Mouse (Mus musculus): Measurements from ENCODE around the gene Lpo. TPM values are rescaled to one million over a fixed set of nuclear protein-coding genes. Genes with fewer than 3 reads are reported as not detected.
A peak's percentile ranks its signal among the peaks of the same experiment; 100 is the strongest.

The Lpo gene
- total RNA-seq, 2 experiments from 2014 or later, result 0.29 to 0.39 TPM

DNA sequence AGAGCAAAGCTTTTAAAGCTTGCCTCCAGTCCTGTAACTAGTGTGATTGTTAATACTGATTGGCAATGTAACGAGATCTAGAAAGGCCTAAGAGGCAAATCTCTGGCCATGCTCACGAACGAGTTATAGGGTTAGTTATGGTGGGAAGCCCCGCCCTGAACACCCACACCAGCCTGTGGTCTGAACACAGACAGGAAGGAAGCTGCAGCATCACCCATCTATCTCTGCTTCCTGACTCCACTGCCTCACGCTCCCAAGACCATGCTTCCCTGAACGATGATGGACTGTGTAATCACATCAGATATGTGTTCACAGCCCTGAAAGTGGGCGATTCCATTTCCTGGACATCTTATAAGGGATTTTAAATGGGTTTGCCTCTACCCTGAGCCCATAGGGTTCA, 19.9 kb downstream of the Lpo start:
- DNase-seq (ENCODE audit: low spot score in 2 of 2), result no peak
- intact Hi-C loops (cut with DNase I), result no loop called here

DNA sequence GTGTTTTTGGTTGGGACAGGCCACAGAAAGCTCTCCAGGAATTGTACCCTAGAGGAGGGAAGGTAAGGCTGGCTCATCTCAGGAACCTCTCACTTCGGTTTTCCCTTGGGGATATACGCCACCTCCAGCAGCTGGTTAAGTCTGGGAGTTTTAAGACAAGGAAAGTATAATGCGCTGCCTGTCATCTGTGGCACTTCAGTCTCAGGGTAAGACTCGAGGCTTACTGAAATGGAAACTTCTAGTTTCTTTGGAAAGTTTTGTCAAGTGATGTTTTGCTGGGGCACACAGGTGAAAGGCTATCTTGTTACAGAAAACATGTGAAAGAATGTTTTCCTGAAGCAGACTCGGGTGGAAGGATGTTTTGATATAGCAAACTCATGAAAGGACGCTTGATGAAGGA, 20.7 kb downstream of the Lpo start:
- intact Hi-C loops (cut with DNase I), result no loop called here
- DNase-seq (ENCODE audit: low spot score in 2 of 2), result no peak

DNA sequence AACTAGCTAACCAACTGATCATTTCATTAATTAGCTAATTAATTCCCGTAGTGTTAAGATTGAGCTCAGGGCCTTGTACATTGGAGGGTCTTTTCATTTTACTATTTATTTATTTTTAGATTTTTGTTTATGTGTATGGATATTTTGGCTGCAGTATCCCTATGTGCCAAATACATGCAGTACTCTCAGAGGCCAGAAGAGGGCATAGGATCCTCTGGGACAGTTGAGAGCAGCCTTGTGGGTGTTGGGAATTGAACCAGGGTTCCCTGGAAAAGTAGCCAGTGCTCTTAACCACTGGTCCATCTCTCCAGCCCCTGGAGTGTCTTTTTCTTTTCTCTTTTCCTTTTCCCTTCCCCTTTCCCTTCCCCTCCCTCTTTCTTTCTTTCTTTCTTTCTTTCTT, 22.6 kb downstream of the Lpo start:
- DNase-seq (ENCODE audit: low spot score in 2 of 2), result no peak
- intact Hi-C loops (cut with DNase I), result no loop called here

DNA sequence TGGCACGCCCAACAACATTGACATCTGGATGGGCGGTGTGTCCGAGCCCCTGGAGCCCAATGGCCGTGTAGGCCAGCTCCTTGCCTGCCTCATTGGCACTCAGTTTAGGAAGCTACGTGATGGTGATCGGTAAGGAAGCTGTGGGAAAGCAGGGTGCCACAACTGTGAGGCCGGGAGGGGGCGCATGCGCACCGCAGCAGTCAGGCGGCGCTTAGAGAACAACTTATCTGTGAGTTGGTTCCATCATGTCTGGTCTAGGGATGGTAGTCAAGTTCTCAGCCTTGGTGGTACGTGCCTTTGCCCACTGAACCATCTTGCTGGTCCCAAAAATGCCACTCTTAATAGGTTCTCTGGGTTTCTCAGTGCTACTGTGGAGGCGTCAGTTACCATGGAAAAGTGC, 25.5 kb downstream of the Lpo start:
- intact Hi-C loops (cut with DNase I), result loop anchor here (5.0 kb wide), 1 partner anchor 155 kb away; no protein-coding TSS in a partner anchor
- no peak for DNase-seq (ENCODE audit: low spot score in 2 of 2)

DNA sequence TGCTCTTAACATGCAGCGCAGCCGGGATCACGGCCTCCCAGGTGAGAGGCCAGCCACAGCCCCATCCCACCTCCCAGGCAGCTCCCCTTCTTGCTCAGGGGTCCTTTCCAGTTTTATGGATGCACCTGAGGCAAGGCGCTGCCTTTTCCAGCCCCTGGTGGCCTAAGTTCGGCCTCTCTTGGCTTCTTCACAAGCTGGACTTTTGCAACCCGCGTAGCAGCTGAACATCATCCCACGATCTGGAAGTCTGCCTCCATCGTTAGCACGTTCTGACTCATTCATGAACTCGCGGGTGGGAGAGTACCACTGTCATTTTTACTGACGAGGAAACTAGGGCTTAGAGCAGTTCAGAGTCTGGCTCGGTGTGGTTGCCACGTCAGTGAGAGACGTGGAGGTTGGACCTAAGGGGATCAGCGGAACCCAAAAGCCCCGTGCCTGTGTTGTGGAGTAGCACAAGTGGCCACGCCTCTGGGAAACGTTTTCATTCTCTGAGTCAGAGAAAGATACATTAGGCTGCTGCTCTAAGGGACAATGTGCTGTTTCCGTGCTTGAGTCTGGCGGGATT, 26.3 kb downstream of the Lpo start:
- intact Hi-C loops (cut with DNase I), result loop anchor here (5.0 kb wide), 1 partner anchor 156 kb away; no protein-coding TSS in a partner anchor

DNA sequence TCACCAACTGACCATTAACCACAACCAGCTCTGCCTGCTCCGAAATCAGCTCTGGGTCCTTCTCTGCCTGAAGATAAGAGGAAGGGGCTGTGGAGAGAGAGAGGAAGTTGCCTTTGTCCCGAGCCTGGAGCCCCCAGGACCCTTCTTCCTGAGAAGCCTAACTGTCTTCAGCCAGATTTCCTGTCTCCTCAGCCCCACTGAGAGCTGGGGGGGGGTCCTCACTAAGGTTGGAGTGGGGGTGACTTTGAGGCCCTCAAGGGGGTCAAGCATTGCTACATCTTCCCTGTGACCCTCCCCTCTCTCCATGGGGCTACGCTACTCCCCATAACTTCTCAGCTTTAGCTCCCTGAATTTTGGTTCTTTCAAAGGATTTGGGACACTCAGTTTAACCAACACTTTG, 34.6 kb downstream of the Lpo start, which contains the start of gene Mpo:
Mpo (plus strand) TSS at position 122 of the 400 bp plus-strand sequence.
- no peak for DNase-seq (ENCODE audit: low spot score in 2 of 2)
- intact Hi-C loops (cut with DNase I), result no loop called here

More for the DNA sequence above, 26.3 kb downstream of the Lpo start:
- DNase-seq (ENCODE audit: low spot score in 2 of 2), result peak; percentile 55 to 59

DNA sequence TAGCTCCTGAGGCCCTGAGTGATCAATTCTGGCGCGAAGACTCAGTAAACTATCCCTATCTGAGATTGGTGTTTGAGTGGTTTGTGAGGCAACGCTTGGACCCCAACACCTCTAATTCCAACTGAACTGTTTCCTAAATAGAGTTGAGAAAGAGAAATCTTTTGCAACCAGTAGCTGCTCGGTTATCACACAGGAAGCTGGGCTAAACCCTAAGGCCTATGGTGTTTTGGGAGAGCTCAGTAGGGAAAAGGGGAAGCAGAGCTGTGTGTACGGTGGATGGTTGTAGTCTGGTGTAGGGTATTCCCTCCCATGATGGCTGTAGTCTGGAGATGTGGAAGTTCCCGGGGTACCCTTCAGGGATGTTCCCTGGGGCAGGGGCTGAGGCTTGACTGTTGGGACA, 38.0 kb downstream of the Lpo start:
- no peak for DNase-seq (ENCODE audit: low spot score in 2 of 2)
- intact Hi-C loops (cut with DNase I), result no loop called here

DNA sequence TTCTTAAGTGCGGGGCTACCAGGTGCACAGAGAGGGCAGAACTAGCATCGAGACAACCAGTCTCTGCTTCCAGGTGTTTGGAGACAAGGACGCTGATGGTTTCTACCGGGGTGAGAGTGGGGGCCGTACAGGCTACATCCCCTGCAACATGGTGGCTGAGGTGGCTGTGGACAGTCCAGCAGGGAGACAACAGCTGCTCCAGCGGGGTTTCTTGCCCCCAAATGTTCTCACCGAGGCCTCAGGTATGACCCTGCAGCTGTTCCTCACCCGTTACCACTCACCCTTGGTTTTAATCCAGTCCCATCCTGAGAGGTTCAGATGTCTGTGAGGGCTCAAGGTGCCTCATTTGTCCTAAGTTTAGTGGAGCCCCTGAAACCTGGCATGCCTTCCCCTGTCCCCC, 48.0 kb downstream of the Lpo start:
- DNase-seq (ENCODE audit: low spot score in 2 of 2), result no peak
- intact Hi-C loops (cut with DNase I), result no loop called here

DNA sequence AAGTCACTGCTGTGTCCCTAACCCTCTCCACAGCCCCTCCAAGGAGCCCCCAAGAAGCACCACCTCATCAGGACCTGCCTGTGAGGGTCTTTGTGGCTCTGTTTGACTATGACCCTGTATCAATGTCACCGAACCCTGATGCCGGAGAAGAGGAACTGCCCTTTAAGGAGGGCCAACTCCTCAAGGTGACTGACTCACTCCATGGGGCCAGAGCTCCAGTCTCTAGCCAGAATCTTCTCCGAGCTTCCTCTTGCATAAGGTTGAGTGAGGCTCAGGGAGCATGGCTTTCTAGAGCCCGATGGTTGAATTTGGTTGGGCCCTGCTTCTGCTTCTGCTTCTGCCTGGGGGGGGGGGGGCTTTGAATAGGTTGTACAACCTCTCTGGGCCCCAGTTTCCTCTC, 48.7 kb downstream of the Lpo start:
- DNase-seq (ENCODE audit: low spot score in 2 of 2), result no peak
- intact Hi-C loops (cut with DNase I), result loop anchor here (5.0 kb wide), 1 partner anchor 177 kb away; no protein-coding TSS in a partner anchor

DNA sequence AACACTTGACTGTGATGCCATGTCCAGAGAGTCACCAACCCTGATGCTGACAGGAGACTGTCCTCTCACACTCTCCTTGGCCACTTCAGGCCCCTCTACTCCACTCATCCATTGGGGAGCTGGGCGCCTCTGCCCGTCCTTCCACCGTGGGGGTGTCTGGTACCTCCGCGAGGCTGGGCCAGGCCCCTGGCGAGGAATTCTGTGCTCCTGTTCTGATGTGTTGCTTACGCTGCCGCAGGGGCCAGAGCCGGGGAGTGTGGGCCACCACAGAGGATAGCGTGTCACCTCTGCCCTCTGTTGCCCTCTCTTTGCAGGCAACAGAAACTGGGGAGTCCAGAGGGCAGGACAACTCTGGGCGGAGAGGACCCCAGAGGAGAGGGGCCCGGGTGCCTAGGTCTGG, 49.2 kb downstream of the Lpo start:
- intact Hi-C loops (cut with DNase I), result loop anchor here (5.0 kb wide), 1 partner anchor 177 kb away; no protein-coding TSS in a partner anchor
- no peak for DNase-seq (ENCODE audit: low spot score in 2 of 2)

DNA sequence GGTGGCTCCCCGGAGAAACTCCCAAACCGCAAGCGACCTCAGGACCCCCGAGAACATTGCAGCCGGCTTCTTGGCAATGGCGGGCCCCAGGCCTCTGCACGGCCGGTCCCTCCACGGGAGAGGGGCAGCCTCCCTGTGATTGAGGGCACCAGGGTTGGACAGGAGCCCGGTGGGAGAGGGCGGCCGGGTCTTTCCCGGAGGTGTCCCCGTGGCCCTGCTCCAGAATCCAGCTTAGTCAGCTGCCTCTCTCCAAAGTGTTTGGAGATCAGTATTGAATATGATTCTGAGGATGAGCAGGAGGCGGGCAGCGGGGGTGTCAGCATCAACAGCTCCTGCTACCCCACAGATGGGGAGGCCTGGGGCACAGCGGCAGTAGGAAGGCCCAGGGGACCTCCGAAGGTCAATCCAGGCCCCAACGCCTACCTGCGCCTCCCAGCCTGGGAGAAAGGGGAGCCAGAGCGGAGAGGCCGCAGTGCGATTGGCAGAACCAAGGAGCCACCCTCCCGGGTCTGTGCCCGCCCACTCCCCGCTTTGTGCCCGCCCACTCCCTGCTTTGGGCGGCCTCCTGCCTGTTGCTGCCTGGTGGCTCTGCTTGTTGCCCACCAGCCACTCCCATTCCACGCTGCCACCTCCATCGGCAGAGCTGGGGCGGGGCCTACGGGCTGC, 49.9 kb downstream of the Lpo start:
- intact Hi-C loops (cut with DNase I), result loop anchor here (5.0 kb wide), 1 partner anchor 176 kb away; no protein-coding TSS in a partner anchor

DNA sequence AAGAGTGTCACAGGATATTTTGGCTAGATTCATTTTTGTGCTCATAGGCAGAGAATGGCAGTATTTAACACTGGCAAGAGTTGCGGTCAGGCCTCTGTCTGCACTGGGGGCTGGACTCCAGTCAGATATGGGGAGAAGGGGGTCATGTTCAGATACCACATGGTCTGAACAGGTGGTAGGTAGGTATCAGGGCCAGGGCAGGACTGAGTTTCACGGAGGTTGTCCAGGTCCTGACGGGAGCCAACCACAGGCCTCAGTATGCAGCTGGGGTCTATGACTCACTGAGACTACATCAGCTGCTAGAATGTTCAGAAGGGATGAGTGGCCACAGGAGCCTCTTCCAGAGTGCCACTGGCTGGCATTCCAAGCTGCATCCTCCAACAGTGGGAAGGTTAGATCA, 55.7 kb downstream of the Lpo start:
- no peak for DNase-seq (ENCODE audit: low spot score in 2 of 2)
- intact Hi-C loops (cut with DNase I), result no loop called here

More for the DNA sequence above, 49.9 kb downstream of the Lpo start:
- DNase-seq (ENCODE audit: low spot score in 2 of 2), result peak; percentile 47 to 61

DNA sequence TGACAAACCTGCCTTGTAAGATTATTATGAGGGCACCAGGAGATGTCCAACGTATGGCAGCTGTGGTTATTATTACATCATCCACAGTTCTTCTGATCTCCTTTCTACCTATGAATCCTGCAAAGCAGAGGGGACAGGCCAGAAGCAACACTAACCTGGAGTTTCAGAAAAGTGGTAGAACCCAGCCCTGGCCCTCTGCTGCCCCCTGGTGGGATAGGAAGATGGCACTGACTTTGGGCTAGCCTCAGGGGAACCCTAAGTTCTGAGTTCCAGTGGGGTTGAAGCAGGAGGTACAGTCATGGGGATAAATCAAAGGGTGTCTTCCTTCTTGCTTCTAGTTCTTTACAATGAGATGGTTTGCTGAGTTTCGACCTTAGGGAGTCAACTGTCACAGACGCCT, 57.1 kb downstream of the Lpo start:
- intact Hi-C loops (cut with DNase I), result no loop called here

DNA sequence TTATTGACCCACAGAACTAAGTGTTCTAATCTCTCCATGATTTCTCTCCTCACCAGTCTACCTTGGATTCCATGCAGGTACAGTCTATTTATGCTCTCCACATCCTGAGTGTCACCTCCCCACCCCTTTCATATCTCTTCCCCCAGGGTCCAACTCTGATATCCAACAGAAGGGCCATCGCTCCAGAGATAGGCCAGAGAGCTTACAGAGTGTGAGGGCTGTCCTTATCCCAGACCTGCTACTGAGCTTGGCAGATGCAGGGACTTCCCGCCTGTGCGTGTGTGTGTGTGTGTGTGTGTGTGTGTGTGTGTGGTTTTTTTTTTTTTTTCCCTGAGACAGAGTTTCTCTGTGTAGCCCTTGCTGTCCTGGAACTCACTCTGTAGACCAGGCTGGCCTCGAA, 59.3 kb downstream of the Lpo start:
- intact Hi-C loops (cut with DNase I), result no loop called here

More for the DNA sequence above, 57.1 kb downstream of the Lpo start:
- peak; percentile 46 to 61 for DNase-seq (ENCODE audit: low spot score in 2 of 2)

DNA sequence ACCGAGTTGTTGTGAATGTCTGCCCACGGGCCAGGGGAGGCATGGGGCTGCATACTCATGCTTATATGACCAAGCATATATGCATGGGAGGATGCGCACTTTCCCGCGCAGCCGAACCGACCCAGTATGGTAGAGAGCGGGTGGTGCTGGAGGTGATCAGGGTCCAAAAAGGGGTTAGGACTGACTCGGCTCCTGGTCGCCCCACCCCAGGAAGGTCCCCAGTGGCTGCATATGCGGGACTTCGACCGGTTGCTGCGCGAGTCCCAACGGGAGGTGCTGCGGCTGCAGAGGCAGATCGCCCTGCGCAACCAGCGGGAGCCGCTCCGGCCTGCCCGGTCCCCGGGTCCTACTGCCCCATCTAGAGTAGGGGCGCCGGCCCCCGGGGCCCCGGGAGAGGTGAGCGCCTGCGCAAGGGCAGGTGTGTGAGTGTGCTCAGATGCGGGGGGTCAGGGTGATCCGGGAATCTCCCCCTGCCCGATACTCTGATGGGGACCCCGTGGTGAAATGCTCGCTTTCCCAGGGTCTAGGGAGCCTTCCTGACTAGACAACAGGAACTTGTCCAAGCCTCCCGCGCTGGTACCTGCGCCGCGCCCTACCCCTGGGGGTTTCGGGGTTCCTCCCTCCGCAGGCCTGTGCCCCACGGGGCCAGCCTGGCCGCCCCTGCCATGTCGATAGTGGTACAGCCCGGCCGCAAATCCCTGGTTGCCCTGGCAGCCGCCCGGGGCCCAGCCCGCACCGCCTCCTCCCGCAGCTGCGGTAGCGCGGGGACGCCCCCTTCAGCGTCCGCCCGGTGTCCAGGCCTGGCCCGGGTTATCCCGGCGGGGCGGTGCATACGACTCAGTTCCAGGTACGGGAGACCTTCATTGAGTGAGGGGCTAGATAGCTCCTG, 63.9 kb downstream of the Lpo start:
- DNase-seq (ENCODE audit: low spot score in 2 of 2), result peak; percentile 66 to 68
- intact Hi-C loops (cut with DNase I), result loop anchor here (2.0 to 5.0 kb wide), 3 partner anchors 27 to 157 kb away; partner anchors contain the start of genes Olfr464, Rnf43 and Supt4a

More for the DNA sequence above, 59.3 kb downstream of the Lpo start:
- no peak for DNase-seq (ENCODE audit: low spot score in 2 of 2)

DNA sequence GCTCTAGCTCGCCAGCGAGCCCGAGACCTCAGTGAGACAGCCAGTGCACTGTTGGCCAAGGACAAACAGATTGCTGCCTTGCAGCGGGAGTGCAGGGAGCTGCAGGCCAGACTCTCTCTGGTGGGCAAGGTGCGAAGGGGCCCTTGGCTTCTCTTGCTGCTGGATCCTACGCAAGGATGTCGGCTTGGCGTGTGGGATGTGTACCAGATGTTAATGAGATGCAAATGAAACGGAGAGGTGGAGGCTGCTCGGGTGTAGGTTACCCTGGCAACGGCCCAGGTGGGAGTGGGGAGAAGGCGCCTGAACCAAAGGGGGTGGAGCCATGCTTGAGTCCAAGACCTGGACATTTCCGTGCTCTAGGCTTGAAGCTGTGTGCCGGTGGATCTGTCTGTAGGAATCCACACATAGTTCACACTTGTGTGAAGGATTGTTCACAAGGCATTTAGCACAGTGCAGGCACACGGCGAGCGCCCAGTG, 64.5 kb downstream of the Lpo start:
- DNase-seq (ENCODE audit: low spot score in 2 of 2), result peak; percentile 81 to 89
- intact Hi-C loops (cut with DNase I), result loop anchor here (2.0 to 5.0 kb wide), 2 partner anchors 101 to 157 kb away; partner anchors contain the start of genes Olfr464 and Rnf43

DNA sequence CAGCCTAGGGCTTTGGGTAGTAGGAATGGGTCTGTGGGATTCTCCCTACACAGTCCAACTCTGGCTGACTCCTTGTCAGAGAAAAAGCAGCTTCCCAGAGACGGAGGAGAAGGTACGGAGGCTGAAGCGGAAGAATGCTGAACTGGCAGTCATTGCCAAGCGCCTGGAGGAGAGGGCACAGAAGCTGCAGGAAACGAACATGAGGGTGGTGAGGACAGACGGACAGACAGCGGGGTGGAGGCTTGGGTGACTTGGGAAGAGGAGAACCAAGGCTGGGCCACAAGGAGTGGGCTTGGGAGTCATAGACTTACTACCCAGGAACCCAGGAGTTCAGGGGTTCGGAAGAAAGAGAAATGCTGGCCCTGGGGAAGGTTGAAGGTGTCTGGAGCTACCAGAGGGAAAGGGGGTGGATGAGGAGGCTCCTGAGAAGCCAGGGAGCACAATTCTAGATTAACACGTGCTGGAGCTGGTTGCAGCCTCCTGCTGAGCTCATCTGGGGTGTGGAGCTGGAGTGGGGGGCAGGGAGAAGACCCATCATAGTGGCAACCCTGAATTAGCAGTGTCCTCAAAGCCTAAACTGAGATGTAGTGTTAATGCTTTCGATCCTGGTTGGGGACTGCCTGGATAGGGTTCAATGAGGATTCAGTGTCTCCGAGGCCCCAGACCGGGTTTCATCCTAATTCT, 65.2 kb downstream of the Lpo start:
- intact Hi-C loops (cut with DNase I), result loop anchor here (2.0 to 5.0 kb wide), 2 partner anchors 101 to 158 kb away; partner anchors contain the start of genes Olfr464 and Rnf43
- DNase-seq (ENCODE audit: low spot score in 2 of 2), result peak; percentile 37 to 41

DNA sequence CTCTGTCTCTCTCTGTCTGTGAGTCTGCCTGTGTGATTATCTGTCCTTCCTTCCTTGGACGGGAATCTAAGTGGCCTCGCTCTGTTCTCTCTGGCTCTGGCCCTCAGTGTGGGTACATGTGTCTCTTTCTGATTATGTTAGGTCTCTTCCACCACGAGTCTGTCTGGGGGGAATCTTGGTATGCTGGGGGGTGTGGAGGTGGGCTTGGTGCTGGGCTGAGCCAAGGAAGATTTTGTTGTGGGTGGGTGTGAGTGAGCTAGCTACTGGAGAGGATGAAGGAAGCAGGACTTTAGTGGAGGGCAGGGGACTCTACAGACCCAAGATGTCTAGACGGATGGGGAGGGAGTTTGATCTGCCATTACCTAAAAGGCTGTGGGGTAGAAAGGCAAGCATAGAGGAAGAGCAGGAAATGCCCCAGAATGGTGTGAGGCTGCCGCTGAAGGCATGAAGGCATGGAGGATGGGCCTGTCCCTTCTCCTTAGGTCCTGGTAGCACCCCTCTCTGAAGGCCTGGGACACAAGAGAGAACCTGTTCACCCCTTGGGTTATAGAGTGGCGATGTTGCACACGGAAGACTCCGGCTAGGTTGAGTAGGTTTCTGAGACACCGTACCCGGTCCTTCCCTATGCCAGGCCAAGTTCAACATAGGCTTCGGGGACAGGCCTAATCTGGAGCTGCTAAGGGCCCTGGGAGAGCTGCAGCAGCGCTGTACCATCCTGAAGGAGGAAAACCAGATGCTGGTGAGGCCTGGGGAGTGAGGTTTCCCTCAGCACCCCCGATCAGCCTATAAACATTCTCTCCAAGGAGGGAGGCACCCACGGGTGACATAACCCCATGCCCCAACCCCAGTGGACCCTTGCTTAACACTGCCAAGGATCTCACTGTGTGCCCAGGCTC, 66.0 kb downstream of the Lpo start:
- peak; percentile 32 to 42 for DNase-seq (ENCODE audit: low spot score in 2 of 2)
- intact Hi-C loops (cut with DNase I), result loop anchor here (2.0 to 5.0 kb wide), 2 partner anchors 100 to 159 kb away; partner anchors contain the start of genes Olfr464 and Rnf43

Data from left cerebral cortex, postnatal 36 days (tissue).